Mouse (Mus musculus) gonadal fat pad, adult 2 months (tissue): ENCODE measurements around the gene Agap1. TPM values are rescaled to one million over a fixed set of nuclear protein-coding genes. Genes with fewer than 3 reads are reported as not detected.

Experiments
- DNase-seq: peaks from one replicate; pipeline ENCODE4 v3.0.0-alpha.2; 2012; ENCODE audit warnings: low read depth
- polyA plus RNA-seq: library from polyadenylated mRNA; depleted of rRNA; stranded (reverse); fragments of >200 nt; gene quantifications from 2 replicates; pipeline ENCODE4 v1.2.3, GENCODE M21; 2012

Gene Agap1
- polyA plus RNA-seq, 1 experiment = 15.8 TPM

- no peak for DNase-seq
These were observed 479.2 kb downstream of the Agap1 start for GRCm38 (mm10) chr1:89933786-89934185.

- no peak for DNase-seq
These were observed 480.0 kb downstream of the Agap1 start for GRCm38 (mm10) chr1:89934316-89935260.

DNA sequence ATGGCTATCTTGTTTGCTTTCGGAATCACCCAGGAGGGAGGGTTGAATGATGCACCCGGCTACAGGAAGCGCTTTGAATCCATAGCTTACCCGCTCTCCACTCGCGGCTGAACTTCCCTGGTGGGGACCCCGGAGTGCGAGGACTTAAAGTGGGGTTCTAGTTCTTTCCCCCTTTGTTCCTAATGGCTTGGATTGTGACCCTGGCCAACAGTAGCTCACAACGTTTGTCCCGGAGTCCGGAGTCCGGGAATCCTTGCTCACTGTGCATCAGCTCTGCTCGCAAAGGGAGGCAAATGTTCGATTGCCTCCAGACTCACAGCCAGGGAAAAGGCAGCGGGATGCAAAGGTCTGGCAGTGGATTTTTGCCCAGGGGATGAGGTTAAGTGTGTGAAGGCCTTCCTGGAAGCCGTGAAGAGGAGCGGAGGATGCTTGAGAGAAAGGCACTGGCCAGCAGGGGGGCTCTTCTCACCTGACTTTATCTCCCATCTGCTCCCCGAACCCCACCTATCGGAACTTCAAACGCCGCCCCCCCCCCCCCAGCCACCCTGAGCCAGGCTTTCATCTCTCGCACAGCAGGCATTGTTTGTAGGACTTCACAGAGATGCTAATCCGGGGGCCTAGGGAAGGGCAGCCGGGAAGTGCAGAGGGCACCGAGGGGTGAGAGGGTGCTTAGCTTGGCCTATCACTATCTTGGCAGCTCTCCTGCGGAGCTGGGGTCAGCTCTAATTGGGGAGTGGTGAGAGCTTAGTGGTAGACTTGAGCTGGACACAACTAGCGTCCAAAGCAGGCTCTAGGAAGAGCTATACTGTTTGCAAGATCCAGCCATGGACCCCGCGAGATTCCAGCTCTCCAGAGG lies 481.1 kb downstream of the Agap1 start:
- DNase-seq = no peak

GRCm38 (mm10) chr1:89938884-89939595 lies 484.4 kb downstream of the Agap1 start:
- no peak for DNase-seq

DNA sequence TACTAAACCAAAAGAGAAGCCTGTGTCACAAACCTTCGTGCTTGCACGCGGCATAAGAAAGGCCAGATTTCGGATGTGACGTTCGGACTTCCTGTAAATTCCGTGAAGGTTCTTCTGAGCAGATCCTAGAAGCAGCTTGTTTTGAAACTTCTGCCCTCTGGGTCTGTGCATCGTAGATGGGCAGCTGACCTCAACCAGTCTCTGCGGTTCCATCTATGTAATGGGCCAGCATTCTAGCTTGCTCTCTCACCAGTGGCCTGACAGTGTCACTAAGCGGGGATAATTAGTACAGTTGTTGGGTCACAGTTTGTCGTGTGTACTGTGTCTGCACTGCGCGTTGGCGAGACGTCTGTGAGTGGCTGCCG lies 485.0 kb downstream of the Agap1 start:
- DNase-seq = no peak

DNA sequence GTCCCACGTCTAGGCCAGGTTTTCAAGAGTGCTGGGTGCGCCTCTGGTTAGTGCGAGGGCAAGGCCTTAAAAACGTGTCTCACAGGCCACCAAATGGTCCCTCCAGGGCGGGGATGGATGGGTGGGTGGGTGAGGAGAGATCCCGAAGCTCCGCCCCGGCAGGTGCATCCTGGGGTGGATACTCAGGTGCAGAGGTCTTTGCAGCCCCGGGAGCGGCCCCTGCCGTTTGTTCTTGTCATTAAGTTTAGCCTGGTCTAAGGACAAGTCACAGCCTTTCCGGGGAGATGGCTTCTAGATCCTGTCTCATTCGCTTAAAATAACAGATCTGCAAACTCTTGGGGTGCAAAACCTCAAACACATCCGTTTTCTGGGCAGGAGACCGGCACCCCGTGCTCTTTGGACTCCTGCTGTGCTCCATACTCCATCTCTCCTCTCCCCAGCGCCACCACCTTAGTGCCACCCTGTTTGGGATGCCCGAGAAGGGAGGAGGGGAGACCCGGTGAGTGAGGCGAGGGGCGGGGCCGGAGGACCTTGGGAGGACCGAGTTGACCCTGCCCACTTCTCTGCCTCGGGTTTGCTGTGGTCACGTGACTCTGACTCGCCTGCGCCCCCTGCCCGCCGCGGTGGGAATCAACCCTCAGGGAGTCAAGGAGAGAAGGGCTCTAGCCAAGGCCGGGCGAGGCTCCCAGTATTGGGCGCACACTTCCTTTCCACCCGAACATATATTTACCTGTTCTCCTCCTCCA lies 485.5 kb downstream of the Agap1 start:
- no peak for DNase-seq

DNA sequence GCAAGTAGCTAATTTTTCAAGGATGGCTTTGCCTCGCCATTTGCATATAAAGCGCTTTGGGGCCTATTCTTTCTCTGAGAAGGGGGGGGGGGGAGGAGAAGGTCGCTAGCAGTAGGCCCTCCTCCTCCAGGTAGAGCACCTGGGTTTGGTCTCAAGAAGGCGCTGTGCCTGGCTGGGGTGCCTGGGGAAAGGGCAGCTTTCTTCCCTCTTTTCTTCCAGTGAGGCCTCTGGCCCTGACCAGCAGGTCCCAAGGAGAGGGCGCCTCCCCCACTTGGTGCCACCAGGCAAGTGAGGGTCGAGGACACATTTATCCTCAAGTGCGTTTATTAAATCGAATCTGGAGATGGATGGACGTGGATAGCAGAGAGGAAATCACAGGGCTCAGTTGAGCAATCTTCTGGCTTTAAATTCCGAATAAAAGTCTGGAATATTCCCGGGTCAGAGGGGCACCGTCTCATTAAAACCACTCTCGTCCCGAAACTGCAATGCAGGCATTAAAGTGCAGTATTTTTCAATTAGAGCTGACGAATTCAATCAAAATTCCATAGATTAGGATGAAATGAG lies 486.4 kb downstream of the Agap1 start:
- no peak for DNase-seq

- no peak for DNase-seq
These were observed 487.2 kb downstream of the Agap1 start for GRCm38 (mm10) chr1:89941701-89942381.

GRCm38 (mm10) chr1:89942395-89942976 lies 487.9 kb downstream of the Agap1 start:
- DNase-seq = no peak

DNA sequence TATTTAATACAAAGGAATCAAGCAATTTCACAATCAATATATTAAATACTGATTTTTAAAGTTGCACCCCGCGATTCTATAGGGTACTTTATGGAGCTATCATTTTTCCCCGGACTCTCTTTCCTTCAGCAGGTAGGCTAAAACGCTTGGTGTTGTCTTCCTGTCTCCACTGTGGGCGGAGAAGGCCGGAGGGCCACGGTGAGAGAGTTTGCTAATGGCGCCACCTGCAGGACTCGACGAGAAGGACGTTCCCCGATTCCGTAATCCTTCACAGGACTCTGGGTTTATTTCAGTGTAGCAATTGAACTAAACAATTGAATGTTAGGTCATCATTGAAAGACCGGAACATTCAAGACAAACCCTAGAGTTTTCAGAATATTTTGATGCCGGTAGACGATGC lies 488.6 kb downstream of the Agap1 start:
- no peak for DNase-seq
